Mouse (Mus musculus): ENCODE measurements around the gene Idh3g.

GRCm38 (mm10) chrX:73730908-73731307 is 55.8 kb downstream of the Idh3g start:
- TF ChIP-seq CTCF (IDR thresholded peaks at IDR 0.05; ENCODE audit: low read depth, low read length) (no peak), POLR2A (IDR thresholded peaks at IDR 0.05; ENCODE audit: insufficient read depth, low read length) (no peak), EP300 (IDR thresholded peaks at IDR 0.05; ENCODE audit: insufficient read depth, low read depth, low read length) (no peak)

All from ES-Bruce4 (cell line).